Mouse (Mus musculus) fat pad, adult 2 months (tissue): ENCODE measurements at regions not wholly inside any gene's neighbourhood (a gene's known extent, or its start where the extent isn't known, plus 50 kb on each side); places are given as distances from the start of the nearest gene placed in this dataset.
"Not testable (repeated sequence)": the region's sequence is repeated elsewhere in the genome, so short reads cannot be mapped to it uniquely, and the experiment has no call there.

Experiments
- DNase-seq: peaks from one replicate; pipeline ENCODE4 v3.0.0-alpha.2; 2011; ENCODE audit warnings: low read depth, low spot score; ENCODE audit errors: extremely low read depth

DNA sequence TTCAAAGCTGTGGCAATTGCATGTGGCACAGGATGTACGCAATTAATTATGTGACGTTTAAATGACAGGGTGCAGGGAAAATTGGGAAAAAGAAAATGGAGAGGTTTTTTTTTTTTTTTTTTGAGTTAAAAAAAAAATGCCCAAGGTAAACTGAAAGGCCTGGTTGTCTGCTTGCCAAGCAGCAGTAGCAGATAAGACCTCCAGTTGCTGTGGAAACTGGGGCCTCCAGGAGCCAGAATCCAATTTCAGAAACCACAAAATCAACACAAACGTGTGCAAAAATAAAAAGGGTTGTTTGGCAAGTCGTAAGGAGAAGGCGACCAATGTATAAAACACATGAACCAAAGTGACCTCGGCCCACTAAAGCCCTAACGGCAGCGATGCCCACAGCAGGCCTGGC, 837.7 kb upstream of the Sox9 start:
- DNase-seq = no peak

GRCm38 (mm10) chr11:111945806-111946205, 836.2 kb upstream of the Sox9 start:
- DNase-seq = no peak

DNA sequence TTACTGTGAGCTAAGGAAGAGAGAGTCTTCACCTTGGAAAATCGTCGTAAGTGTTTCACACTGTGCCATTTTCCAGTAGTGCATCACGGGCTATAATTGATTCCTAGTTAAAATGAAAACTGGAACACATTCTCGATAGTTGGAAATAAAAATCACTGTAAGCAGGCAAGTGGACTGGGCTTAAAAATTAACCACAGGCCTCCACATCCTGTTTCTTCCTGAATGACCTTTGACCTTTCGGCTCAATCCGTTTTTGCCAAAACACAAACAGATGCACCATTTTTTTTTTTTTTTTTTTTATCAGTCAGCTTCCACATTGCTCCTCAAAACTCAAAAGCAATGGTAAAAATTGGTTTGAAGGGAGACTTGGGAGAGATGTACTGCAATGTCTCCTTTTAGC, 834.4 kb upstream of the Sox9 start:
- no peak for DNase-seq

- no peak for DNase-seq
Observed at GRCm38 (mm10) chr11:111953421-111953820, 828.6 kb upstream of the Sox9 start.

DNA sequence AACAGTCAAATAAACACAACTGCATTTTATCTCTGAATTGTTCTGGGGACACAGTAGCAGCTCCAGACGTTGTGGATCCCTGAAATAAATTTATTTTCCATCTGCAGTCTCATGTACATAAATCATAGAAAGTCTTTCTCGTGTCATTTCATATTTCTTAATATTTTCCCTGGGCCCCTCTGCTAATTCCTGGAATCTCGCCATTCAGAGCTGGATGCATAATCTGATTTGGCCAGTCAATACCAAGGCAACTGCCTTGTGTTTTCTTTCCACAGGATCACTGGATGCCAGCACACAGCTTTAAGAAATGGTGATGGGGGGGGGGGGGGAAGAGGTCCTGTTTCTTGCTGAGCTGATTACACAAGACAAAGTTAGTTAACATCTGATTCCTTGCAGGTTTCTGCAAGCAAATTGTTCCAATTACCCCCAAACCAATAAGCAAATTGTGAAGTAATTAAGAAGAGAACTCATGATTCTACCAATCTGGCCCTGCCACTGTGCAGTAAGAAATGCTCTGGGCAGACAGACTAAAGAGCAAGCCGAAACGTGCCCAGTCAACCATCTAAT, 824.2 kb upstream of the Sox9 start:
- DNase-seq = peak; percentile 77

DNA sequence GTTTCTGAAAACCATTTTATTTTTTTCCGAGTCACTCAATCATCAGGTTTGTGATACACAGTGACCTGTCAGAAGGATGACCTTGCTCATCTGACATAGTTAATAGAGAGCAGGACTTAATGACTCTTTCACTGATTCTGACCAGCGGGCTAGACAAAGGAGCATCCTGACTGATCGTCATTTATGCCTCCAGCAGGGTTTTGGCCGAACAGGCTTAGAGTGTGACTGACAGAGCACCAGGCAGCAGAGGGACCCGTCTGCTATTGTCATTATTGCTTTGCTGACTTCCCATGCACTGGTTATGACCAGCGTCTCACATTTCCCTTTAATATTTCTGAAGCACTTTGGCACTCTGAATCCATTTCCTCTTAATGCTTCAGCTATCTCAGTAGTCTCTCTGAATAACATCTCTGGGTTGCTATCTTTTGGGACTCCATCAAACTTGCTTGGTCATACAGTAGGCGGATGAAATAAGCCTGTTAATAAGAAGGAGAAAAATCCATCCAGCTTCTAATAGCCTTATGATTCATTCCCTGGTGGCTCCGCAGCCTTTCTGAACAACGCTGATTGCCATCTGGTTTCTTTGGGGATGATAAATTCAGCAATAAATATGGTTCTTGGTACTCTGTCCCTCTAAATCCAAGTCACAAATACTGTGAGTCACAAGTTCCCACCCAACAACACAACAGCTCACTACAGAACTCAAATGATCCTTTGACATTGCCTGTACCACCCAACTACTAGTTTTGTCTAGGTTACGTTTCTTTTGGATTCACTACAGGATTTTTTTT, 820.8 kb upstream of the Sox9 start:
- no peak for DNase-seq

DNA sequence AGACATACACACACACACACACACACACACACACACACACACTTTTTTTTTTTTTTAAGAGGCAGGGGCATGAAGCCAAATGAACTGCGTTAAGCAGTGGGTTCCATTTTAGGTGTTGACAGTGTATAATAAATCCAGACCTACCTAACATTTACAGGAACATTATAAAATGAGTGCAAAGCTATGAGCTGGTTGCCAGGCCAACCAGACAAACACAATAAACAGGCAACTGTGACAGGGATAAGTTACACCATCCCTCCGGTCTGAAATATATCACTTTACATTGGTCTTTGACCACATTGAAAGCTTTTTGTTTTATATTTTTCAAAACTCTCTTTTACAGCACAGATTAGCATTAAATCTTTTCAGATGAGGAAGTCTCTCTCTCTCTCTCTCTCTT, 820.2 kb upstream of the Sox9 start:
- no peak for DNase-seq

- DNase-seq = no peak
Observed at GRCm38 (mm10) chr11:111964066-111964465, 818.0 kb upstream of the Sox9 start.

DNA sequence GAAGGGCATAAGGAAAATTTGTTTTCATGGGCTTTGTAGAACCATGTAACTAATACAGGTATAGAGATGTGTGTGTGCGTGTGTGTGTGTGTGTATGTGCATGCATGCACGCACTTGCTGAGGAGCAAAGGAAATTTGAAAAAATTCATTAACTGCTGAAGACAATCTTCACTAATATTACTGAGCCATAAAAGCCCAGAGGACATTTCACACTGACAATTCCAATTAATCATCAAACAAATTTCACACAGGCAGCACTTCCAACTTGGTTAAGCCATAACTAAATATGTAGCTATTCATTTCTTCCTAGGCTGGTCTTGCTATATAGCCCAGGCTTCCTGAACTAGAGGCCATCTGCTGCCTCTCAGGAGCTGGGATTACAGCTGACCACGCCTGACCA, 815.6 kb upstream of the Sox9 start:
- no peak for DNase-seq

DNA sequence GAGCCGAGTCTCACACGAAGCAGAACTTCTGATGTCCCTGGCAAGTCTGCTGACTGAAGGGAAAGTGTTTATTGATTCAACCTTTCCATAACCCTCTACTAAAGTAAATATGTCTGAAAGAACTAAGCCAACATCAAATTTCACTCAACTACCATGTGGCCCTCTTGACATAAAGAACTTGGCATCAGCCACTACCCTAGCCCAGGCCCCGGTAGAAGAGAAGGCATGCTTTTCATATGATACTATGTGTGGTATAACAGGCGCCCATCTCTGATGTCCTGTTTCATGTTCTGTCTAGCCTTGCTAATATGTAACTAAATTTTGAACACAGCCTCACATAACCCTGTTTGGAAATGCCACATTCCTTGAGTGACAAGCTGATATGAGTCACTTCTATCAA, 811.0 kb upstream of the Sox9 start:
- no peak for DNase-seq

- peak; percentile 55 for DNase-seq
Observed at GRCm38 (mm10) chr11:111978667-111979066, 803.4 kb upstream of the Sox9 start.

- DNase-seq = no peak
Observed at GRCm38 (mm10) chr11:111996395-111996794, 785.6 kb upstream of the Sox9 start.

- DNase-seq = not testable (repeated sequence)
Observed at GRCm38 (mm10) chr11:112010848-112011247, 771.2 kb upstream of the Sox9 start.

- no peak for DNase-seq
Observed at GRCm38 (mm10) chr11:112017906-112018305, 764.1 kb upstream of the Sox9 start.

DNA sequence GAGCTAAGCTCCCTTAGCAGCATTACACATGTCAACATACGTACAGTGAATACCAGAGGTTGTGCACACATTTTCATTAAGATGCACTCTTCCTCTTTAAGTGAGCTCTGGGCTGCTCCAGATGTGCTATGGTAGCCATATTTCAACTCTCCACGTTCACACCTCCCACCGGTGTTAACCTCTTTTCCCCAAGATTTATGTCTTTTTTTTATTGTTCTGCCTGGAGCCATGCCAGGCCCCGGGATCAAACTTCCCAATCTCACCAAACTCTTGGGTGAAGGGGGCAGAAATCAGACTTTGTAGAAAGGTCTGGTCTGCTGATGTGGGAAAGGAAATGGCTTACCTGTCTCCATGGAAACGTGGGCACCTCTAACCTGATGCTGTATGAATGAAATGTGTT, 754.0 kb upstream of the Sox9 start:
- no peak for DNase-seq

- no peak for DNase-seq
Observed at GRCm38 (mm10) chr11:112038741-112039140, 743.3 kb upstream of the Sox9 start.

DNA sequence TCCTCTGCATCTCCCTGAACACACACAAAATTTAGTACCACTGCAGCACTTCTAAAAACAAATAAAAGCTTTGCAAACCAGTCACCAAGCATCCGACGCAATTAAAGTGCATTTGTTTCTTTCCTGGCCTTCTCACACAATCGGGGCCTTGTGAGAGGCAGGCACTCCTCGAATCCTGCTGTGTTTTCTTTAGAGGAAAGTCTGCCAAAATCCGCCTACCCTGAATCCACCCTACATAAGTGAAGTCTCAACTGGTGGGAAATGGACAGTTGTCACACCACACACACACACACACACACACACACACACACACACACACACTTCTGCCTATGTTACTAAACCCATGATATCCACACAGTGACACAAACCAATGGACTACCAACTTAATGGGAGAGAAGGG, 737.6 kb upstream of the Sox9 start:
- DNase-seq = no peak

GRCm38 (mm10) chr11:112045353-112045752, 736.7 kb upstream of the Sox9 start:
- DNase-seq = no peak

DNA sequence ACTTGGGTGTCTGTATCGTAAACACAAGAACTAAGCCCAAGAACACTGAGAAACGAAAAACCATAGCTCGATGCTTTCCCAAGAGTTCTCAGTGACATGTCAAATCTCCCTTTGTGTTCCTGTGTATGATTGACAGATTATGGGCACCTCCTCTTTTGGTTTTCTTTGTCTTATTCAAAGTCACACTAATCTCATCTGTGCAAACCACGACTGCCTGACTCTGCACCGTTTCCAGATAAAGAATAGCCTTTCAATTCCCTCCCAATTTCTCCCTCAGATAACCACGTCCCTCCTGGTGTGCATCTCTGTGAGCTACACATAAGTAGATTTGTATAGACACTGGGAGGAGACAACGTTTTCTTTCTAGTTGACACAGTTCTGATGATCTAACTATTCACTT, 731.7 kb upstream of the Sox9 start:
- no peak for DNase-seq

DNA sequence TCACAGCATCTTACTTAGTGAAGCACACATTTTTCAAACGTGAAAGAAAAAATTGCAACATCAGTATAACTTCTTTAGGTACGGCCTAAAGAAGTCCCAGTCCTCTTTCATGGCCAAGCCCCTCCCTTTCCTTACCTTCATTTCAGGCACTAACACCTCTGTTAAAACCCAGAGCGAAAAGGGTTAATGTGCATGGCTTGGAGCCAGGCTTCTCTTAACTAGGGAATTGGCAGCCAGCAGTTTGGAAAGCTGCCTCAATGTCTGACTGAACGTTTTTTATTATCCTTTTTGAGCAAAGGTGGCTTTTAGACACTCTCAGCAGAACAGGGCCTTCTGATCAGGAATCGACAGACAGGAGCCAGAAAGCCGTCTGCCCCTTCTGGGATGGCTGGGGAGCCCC, 726.4 kb upstream of the Sox9 start:
- no peak for DNase-seq

DNA sequence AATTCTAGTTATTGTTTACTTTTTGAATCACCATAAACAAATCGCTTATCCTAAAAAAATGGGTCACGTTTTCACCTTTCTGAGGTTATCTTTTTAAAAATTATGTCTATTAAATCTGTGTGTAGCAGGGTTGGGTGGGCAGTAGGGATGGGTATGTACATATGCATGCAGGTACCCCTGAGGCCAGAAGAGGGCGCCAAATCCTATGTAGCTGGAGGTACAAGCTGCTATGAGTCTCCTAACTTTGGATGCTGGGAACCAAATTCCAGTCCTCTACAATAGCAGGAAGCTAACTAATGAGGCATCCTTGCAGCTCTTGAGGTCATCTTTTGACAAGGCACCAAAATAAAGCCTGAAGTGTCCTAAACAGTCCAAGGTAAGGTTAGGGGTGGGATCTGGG, 714.8 kb upstream of the Sox9 start:
- no peak for DNase-seq

DNA sequence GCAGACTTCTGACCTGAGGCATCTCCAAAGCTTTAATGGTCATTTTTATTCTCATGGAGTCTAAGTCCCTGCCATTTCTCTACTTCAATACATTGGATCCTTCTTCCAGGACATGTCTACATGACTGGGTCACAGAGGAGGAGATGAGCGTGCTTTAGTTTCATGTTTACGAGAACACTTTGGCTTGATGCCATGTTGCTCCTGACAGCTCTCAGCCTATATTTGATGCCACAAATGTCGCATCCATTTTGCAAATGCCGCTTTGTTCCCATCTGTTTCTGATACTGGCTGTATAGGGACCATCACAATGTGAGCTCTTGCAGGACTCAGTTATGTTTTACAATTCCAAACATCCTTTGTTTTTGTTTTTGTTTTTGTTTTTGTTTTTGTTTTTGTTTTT, 713.2 kb upstream of the Sox9 start:
- DNase-seq = no peak

DNA sequence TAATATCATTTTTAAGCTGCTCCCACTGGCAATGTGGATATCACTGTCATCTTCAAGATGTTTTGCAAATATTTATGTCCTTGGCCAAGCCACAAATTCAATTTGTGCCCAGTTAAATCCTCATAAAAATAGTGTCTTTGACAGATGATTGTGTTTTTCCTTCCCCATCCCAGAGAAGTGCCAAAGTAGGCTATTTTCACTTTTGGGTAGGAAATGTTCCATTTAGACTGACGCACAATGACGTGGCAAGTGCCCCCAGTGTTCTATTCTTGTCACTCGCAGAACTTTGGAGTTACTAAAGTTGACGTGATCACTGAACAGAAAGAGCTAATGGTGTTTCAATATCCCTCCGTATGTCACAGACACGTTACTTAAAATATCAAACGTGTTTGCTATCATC, 710.5 kb upstream of the Sox9 start:
- no peak for DNase-seq
